Mouse (Mus musculus) hindbrain, embryonic 10.5 days (tissue): ENCODE results near the gene Pole3. TPM values are rescaled to one million over a fixed set of nuclear protein-coding genes. Genes with fewer than 3 reads are reported as not detected.

Experiments
- DNase-seq: peaks from one replicate; pipeline ENCODE4 v3.0.0-alpha.2; 2017; ENCODE audit warnings: low spot score
- H3K27ac ChIP-seq: fragments of 300-500 bp; sonication (generic); 2 replicates; pipeline ENCODE4 v1.5.1; 2016; ENCODE audit warnings: mild to moderate bottlenecking, moderate library complexity
- H3K27me3 ChIP-seq: fragments of 300-500 bp; sonication (generic); 2 replicates; pipeline ENCODE4 v1.6.1; 2016; ENCODE audit warnings: mild to moderate bottlenecking; ENCODE audit not compliant: poor library complexity, insufficient read depth, severe bottlenecking
- H3K36me3 ChIP-seq: fragments of 300-500 bp; sonication (generic); 2 replicates; pipeline ENCODE4 v1.6.1; 2016; ENCODE audit warnings: mild to moderate bottlenecking, moderate library complexity
- H3K4me1 ChIP-seq: fragments of 300-500 bp; sonication (generic); replicated peaks from 2 replicates; pipeline ENCODE4 v1.6.1; 2016; ENCODE audit warnings: mild to moderate bottlenecking
- H3K4me3 ChIP-seq: fragments of 300-500 bp; sonication (generic); 2 replicates; pipeline ENCODE4 v1.5.1; 2016; ENCODE audit warnings: mild to moderate bottlenecking, moderate library complexity
- H3K9me3 ChIP-seq: fragments of 300-500 bp; sonication (generic); 2 replicates; pipeline ENCODE4 v1.6.1; 2016; ENCODE audit warnings: mild to moderate bottlenecking, moderate library complexity
- WGBS: fragments of 180-500 bp; shearing (Covaris S2); methylation state at CpG from one replicate; pipeline ENCODE4 v1.1.7; 2016; 5-methylcytosine and 5-hydroxymethylcytosine counted together
- polyA plus RNA-seq: library from polyadenylated mRNA; unstranded; fragments of >200 nt; fragmentation: Nextera tagmentation; extraction: Ambion mirVana; gene quantifications from 2 replicates; pipeline ENCODE4 v1.2.1, GENCODE M21; 2016

The Pole3 gene
- polyA plus RNA-seq = 124 and 125 TPM in 2 replicates

GRCm38 (mm10) chr4:62524651-62525488, at the start of gene Pole3, which contains the start of gene 4933430I17Rik:
Gene Pole3 (minus strand): TSS chr4:62525068.
Gene 4933430I17Rik (plus strand): TSS chr4:62525369.
- peak; percentile 98 for DNase-seq
- WGBS = under 1% methylated on average over 59 of the region's 59 CpGs
- Histone ChIP-seq H3K36me3 (peaks cover 17% of the 10 kb centered on the region), H3K9me3 (no peaks in the 10 kb centered on the region), H3K27ac (peak within 1 kb of the TSS; percentile 96), H3K4me3 (peak within 1 kb of the TSS; percentile 77), H3K27me3 (no peaks in the 10 kb centered on the region), H3K4me1 (peaks cover 19% of the 10 kb centered on the region)

DNA sequence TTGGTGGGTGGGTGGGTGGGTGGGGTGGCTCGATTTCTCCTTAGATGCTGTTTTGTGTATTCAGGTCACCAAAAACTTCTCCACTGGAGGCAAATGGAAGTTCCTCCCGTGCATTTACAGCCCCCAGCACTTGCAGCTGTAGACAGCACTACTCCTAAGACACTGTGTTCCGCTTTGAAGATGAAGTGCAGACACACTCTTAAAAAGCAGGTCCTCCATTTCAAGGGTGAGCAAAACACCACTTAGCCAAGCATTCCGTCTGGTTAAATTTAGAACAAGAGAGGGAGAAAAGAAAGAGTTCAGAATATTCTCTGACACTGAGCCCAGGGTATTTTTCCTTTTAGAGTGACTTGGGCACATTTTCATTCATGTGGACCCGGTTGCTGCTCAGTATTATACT, 45.2 kb upstream of the Pole3 start:
- Histone ChIP-seq H3K4me1 (peaks cover 4% of the 10 kb centered on the region; the same call in 1 of the 2 replicates), H3K27ac (no peak overlapping the region), H3K27me3 (no peaks in the 10 kb centered on the region), H3K36me3 (no peaks in the 10 kb centered on the region), H3K9me3 (no peaks in the 10 kb centered on the region), H3K4me3 (no peak overlapping the region)
- WGBS = 80% methylated on average over 5 of the region's 5 CpGs
- no peak for DNase-seq

- Histone ChIP-seq H3K9me3 (no peaks in the 10 kb centered on the region), H3K36me3 (no peaks in the 10 kb centered on the region), H3K27me3 (no peaks in the 10 kb centered on the region), H3K4me1 (peaks cover 4% of the 10 kb centered on the region; the same call in 1 of the 2 replicates), H3K27ac (no peak overlapping the region), H3K4me3 (no peak overlapping the region)
- 93% methylated on average over 5 of the region's 5 CpGs for WGBS
- DNase-seq = no peak
Measured at GRCm38 (mm10) chr4:62569603-62570002, 44.7 kb upstream of the Pole3 start.

DNA sequence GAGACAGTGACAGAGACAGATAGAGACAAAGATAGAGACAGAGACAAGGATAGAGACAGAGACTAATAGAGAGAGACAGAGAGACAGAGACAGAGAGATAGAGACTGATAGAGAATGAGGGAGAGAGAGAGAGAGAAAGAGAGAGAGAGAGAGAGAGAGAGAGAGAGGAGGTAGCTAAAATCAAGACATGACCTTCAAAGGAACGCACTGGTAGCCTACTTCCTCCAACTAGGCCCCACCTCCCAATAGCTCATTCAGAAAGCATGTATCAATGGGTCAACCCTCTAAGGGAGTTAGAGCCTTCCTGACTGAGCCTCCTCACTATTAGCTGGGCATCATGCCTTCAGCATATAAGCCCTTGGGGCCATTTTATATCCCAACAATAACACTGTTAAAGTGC, 43.5 kb upstream of the Pole3 start:
- H3K27ac ChIP-seq = no peak overlapping the region
- DNase-seq = no peak
- no peaks in the 10 kb centered on the region for H3K27me3 ChIP-seq
- no peaks in the 10 kb centered on the region for H3K9me3 ChIP-seq
- H3K4me1 ChIP-seq = peaks cover 4% of the 10 kb centered on the region; the same call in 1 of the 2 replicates
- H3K36me3 ChIP-seq = no peaks in the 10 kb centered on the region
- 88% methylated on average over 1 of the region's 1 CpGs for WGBS
- no peak overlapping the region for H3K4me3 ChIP-seq

GRCm38 (mm10) chr4:62567696-62568095, 42.8 kb upstream of the Pole3 start:
- Histone ChIP-seq H3K27me3 (no peaks in the 10 kb centered on the region), H3K4me3 (no peak overlapping the region), H3K36me3 (no peaks in the 10 kb centered on the region), H3K4me1 (peaks cover 4% of the 10 kb centered on the region; the same call in 1 of the 2 replicates), H3K27ac (no peak overlapping the region), H3K9me3 (no peaks in the 10 kb centered on the region)
- DNase-seq = no peak
- WGBS = 91% methylated on average over 6 of the region's 6 CpGs

DNA sequence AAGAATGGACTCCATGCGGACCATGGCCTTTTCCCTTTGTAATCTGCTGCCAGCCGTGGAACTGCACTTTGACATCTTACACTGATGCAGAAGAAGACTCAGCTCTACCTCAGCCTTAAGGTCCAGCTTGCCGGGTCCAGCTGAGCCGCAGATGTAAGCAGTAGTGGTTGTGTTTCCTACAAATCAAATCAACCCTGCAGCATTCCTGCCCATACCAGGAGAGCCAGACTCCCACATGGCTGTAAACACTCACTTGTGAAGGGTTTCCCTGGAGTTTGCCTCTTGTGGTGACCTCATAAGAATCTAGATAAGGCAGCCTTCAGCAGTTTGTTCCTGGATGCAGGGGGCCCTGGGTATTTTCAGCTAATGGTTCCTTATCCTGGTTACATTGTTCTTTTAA, 41.7 kb upstream of the Pole3 start:
- no peak for DNase-seq
- Histone ChIP-seq H3K27me3 (no peaks in the 10 kb centered on the region), H3K4me3 (no peak overlapping the region), H3K9me3 (no peaks in the 10 kb centered on the region), H3K27ac (no peak overlapping the region), H3K36me3 (no peaks in the 10 kb centered on the region), H3K4me1 (peaks cover 7% of the 10 kb centered on the region; the same call in 1 of the 2 replicates)
- 89% methylated on average over 4 of the region's 4 CpGs for WGBS

GRCm38 (mm10) chr4:62562006-62562405, 37.1 kb upstream of the Pole3 start:
- Histone ChIP-seq H3K36me3 (no peaks in the 10 kb centered on the region), H3K4me1 (0 out of 2 replicates have a peak, but pooled peaks cover 5% of the 10 kb centered on the region), H3K27ac (peak overlapping the region; percentile 46; the same call in 1 of the 2 replicates), H3K4me3 (no peak overlapping the region), H3K27me3 (no peaks in the 10 kb centered on the region), H3K9me3 (no peaks in the 10 kb centered on the region)
- 85% methylated on average over 4 of the region's 4 CpGs for WGBS
- no peak for DNase-seq

GRCm38 (mm10) chr4:62561630-62562001, 36.7 kb upstream of the Pole3 start:
- Histone ChIP-seq H3K27me3 (no peaks in the 10 kb centered on the region), H3K4me3 (no peak overlapping the region), H3K9me3 (no peaks in the 10 kb centered on the region), H3K36me3 (no peaks in the 10 kb centered on the region), H3K27ac (peak overlapping the region; percentile 46), H3K4me1 (0 out of 2 replicates have a peak, but pooled peaks cover 5% of the 10 kb centered on the region)
- DNase-seq = no peak
- 69% methylated on average over 3 of the region's 3 CpGs for WGBS

GRCm38 (mm10) chr4:62560963-62561629, 36.2 kb upstream of the Pole3 start:
- H3K27me3 ChIP-seq = no peaks in the 10 kb centered on the region
- no peak overlapping the region for H3K4me3 ChIP-seq
- DNase-seq = peak; percentile 62
- no peaks in the 10 kb centered on the region for H3K9me3 ChIP-seq
- 26% methylated on average over 4 of the region's 4 CpGs for WGBS
- H3K27ac ChIP-seq = peak overlapping the region; percentile 46
- 0 out of 2 replicates have a peak, but pooled peaks cover 5% of the 10 kb centered on the region for H3K4me1 ChIP-seq
- no peaks in the 10 kb centered on the region for H3K36me3 ChIP-seq

GRCm38 (mm10) chr4:62559797-62560329, 35.0 kb upstream of the Pole3 start, which contains the start of gene Rgs3:
Gene Rgs3 (plus strand): TSS chr4:62559847.
- Histone ChIP-seq H3K27me3 (no peaks in the 10 kb centered on the region), H3K4me1 (0 out of 2 replicates have a peak, but pooled peaks cover 5% of the 10 kb centered on the region), H3K4me3 (no peak within 1 kb of the TSS), H3K36me3 (no peaks in the 10 kb centered on the region), H3K27ac (no peak within 1 kb of the TSS), H3K9me3 (no peaks in the 10 kb centered on the region)
- DNase-seq = no peak
- 69% methylated on average over 6 of the region's 6 CpGs for WGBS

GRCm38 (mm10) chr4:62557436-62557835, 32.6 kb upstream of the Pole3 start:
- 82% methylated on average over 3 of the region's 3 CpGs for WGBS
- Histone ChIP-seq H3K4me3 (no peak overlapping the region), H3K9me3 (no peaks in the 10 kb centered on the region), H3K27me3 (no peaks in the 10 kb centered on the region), H3K27ac (no peak overlapping the region), H3K36me3 (no peaks in the 10 kb centered on the region), H3K4me1 (0 out of 2 replicates have a peak, but pooled peaks cover 5% of the 10 kb centered on the region)
- DNase-seq = no peak

DNA sequence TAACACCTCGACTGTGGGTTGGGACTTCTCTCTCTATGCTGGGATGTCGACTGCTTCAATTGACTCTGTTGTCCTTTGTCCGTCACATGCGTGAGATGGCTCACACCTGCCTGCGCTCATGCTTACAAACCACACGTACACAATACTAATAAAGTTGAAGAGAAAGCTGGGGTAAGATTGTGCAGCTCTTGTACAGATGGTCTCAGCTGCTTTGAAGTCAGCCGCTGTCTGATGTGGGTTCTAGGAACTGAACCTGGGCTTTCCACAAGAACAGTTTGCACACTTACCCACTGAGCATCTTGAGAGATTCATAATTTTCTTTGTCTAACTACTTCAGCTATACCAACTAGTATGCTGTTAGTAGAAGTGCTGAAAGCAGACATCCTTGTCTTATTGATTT, 27.1 kb upstream of the Pole3 start:
- Histone ChIP-seq H3K4me3 (no peak overlapping the region), H3K4me1 (no peaks in the 10 kb centered on the region), H3K36me3 (no peaks in the 10 kb centered on the region), H3K27me3 (no peaks in the 10 kb centered on the region), H3K27ac (no peak overlapping the region), H3K9me3 (no peaks in the 10 kb centered on the region)
- DNase-seq = no peak
- 87% methylated on average over 7 of the region's 7 CpGs for WGBS

DNA sequence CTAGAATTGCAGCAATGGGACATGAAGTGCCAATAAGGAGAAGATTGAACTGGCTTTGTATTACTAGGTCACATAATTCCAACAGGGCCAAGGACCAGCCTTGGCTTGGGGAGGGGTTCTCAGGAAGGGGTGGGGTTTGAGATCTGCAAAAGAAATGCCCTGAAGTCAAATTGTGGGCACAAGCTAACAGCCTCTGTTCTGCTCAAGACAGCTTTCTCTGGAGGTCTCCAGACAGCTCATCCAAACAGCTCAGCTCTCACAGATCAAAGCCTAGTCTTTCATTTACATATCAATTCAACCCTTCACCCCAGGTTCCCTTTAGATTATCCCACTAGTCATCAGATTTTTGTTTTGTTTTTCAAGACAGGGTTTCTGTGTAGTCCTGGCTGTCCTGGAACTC, 19.9 kb upstream of the Pole3 start:
- Histone ChIP-seq H3K4me3 (no peak overlapping the region), H3K36me3 (no peaks in the 10 kb centered on the region), H3K27ac (no peak overlapping the region), H3K9me3 (no peaks in the 10 kb centered on the region), H3K27me3 (no peaks in the 10 kb centered on the region), H3K4me1 (no peaks in the 10 kb centered on the region)
- DNase-seq = no peak
